Mouse (Mus musculus) ES-E14 (cell line): Measurements from ENCODE around the gene Foxp1.

Experiments used
- HCFC1 ChIP-seq: IDR thresholded peaks from 2 replicates; pipeline ENCODE4 v1.6.1; 2012; ENCODE audit warnings: low read length, inconsistent platforms, borderline replicate concordance; ENCODE audit not compliant: insufficient read depth
- ZNF384 ChIP-seq: IDR thresholded peaks from 2 replicates; pipeline ENCODE4 v1.6.1; 2012; ENCODE audit warnings: low read depth, low read length, inconsistent platforms

GRCm38 (mm10) chr6:99130758-99131410 is 391.6 kb downstream of the Foxp1 start:
- TF ChIP-seq ZNF384 = no peak
- no peak for TF ChIP-seq HCFC1
